Mouse (Mus musculus) monocyte, adult 59 days (primary cell): Measurements from ENCODE around the gene Pigyl. TPM values are rescaled to one million over a fixed set of nuclear protein-coding genes. Genes with fewer than 3 reads are reported as not detected.

ENCODE experiments used
- total RNA-seq, 2 experiments: library from RNA; stranded (reverse); gene quantifications; one replicate each; pipeline ENCODE4 v1.2.4; 2023

Pigyl gene
- 10 to 100 TPM; 14.0 to 19.2 TPM for total RNA-seq

DNA sequence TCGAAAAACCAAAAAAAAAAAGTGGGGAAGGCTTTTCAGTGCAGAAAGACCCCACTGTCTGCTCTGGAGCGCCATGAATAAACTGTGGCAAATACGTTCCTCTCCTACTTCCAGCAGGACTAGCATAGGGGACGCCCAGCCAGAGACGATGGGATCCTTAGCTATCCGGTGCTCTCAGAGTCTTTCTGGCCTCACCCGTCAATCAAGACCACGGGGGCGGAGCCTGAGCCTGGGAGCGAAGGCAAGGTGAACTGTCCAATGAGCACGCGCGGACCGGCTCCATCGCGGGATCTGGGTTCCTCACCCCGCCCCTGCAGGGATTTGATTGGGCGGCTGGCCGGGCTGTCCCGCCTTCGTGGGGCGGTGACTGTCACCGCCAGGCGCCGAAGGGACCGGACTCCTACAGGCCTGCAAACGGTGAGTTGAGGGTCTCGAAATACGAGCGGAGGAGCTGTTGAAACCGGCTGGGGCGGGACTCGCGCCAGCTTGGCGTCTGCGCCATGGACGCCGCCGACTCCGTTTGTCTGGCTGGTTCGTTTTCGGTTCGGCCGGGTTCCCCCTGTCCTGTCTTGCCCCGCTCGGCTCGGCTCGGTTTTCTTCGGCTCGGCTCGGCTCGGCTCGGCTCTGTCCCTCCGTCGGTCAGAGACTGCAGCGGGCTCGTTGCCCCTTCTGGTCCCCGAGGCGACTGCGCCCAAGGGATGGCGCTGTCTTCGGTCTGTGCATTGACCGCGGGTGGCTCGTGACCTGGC is at the start of gene Pigyl:
Pigyl (plus strand) TSS at position 350 of the 749 bp plus-strand sequence.

DNA sequence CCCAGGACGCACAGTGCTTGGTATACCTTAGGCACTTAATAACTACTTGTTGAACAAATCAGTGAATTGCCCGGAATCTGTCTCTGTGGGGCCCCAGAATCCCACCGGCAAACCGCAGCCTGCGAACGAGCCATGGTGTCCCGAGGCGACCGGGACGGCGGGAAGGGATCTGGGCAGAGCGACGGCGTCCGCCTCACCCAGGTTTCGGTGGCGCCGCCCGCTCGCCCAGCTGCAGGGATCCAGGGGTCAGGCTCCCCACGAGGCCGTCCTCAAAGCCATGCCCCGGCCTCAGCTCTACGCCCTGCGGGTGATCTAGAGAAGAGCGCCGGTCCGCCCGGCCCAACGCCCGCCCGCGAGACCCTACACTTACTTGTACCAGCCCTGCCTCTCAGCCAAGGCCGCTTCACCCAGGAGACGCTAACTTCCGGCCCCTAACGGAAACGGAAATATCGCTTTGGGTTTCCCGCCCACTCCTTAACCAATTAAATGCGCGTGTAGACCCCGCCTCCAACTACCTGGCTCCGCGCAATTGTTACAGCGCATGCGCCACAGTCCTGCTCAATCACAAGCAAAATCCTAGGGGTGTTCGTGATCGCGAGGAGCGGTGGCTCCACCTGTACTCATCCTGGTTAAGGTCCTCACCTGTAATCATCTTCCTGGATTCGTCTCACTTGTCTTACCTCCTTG is 39.8 kb upstream of the Pigyl start, which contains the start of gene Elof1:
Elof1 (minus strand) TSS at position 433 of the 687 bp plus-strand sequence.

DNA sequence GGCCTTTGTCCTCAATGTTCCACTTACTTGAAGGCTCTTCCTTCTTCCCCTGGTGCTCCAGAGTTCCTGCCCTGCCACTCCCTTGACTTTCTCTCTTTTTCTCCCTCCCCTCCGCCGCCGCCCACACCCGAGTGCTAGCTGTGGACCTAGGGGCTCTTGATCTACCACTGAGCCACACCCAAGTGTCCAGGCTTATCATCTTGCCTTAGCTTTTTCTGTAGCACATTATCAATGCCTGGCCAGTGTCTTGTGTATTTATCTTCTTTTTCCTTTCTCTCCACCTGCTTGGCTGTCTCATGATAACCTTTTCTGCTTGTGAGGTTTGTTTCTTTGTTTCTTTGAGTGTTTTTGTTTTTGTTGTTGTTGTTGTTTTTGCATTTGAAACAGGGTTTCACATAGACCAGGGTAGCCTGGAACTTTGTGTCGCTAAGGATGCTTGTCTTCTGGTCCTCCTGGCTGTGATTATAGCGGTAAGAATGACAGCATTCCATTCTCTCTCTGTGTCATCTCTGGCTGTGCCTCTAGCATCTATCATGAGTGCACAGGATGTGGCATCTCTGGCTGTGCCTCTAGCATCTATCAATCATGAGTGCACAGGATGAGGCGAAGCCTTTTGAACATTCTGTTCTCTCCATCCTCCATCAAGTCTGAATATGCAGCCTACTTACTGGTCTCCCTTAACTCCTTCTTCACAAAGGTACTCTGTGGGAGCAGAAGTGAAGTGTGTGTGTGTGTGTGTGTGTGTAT is 20.8 kb upstream of the Pigyl start, which contains the start of gene Acp5:
Acp5 (minus strand) TSS at position 68 of the 747 bp plus-strand sequence.

DNA sequence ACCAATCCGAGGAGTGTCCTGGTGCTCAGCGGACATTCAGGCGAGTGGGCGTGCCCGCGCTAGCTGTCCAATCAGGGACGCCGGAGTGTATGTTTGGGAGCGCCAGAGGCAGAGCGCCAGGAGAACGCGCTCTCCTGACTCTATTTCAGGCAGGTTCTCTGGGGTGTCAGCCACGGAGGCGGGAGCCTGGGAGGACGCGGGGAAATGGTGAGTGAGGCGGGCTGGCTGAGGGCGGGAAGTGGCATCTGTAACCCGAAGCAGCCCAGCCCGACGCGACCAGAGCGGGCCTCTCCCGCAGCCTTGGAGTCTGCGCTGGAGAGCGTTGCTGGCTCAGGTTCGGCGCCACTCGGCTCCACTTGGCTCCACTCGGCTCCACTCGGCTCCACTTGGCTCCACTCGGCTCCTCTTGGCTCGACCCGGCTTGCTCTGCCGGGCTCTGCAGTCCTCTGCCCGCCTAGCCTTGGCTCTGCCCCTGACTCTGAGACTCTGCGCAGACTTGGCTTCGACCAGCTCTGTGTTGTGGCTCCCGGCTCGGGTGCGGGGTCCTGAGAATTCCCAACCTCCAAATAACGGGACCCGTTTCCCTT is 31.5 kb downstream of the Pigyl start, which contains the start of gene Zfp872:
Zfp872 (plus strand) TSS at position 66 of the 587 bp plus-strand sequence.

Other genes starting within 250 kb of the Pigyl start
- 10 to 100 TPM; 24.6 to 30.4 TPM for gene Rab3d, start 238.7 kb upstream of the Pigyl start, total RNA-seq
- 1 to 10 TPM in 1 of 2 experiments, not detected in 1; 1.2 TPM for gene Ccdc159, start 229.4 kb upstream of the Pigyl start, total RNA-seq
- 10 to 100 TPM; 12.4 to 14.3 TPM for gene Tmem205, start 229.3 kb upstream of the Pigyl start, total RNA-seq
- gene Plppr2, start 219.8 kb upstream of the Pigyl start, total RNA-seq, result 1 to 10 TPM; 1.1 to 1.2 TPM
- gene Swsap1, start 201.1 kb upstream of the Pigyl start, total RNA-seq, result 1 to 10 TPM; 6.1 to 6.2 TPM
- gene Epor, start 193.3 kb upstream of the Pigyl start, total RNA-seq, result 1 to 10 TPM; 5.6 to 6.4 TPM
- gene Rgl3, start 167.4 kb upstream of the Pigyl start, total RNA-seq, result 1 to 10 TPM; 1.7 to 1.9 TPM
- under 1 TPM in 1 of 2 experiments, not detected in 1; 0.24 TPM for gene Ccdc151, start 154.2 kb upstream of the Pigyl start, total RNA-seq
- gene Prkcsh, start 154.0 kb upstream of the Pigyl start, total RNA-seq, result 10 to 100 TPM; 86.0 to 88.5 TPM
- gene Elavl3, start 104.8 kb upstream of the Pigyl start, total RNA-seq, result under 1 TPM in 1 of 2 experiments, not detected in 1; 0.21 TPM
- gene Gm49318, start 85.6 kb upstream of the Pigyl start, total RNA-seq, result not detected
- gene Zfp653, start 85.5 kb upstream of the Pigyl start, total RNA-seq, result 10 to 100 TPM; 19.4 to 21.3 TPM
- 10 to 100 TPM; 14.3 to 16.8 TPM for gene Ecsit, start 71.4 kb upstream of the Pigyl start, total RNA-seq
- gene Cnn1, start 57.6 kb upstream of the Pigyl start, total RNA-seq, result not detected
- gene Elof1, start 39.7 kb upstream of the Pigyl start, total RNA-seq, result 10 to 100 TPM; 35.2 to 40.3 TPM
- 100 to 1,000 TPM; 153 to 160 TPM for gene Acp5, start 21.1 kb upstream of the Pigyl start, total RNA-seq
- gene Zfp872, start 31.2 kb downstream of the Pigyl start, total RNA-seq, result not detected
- 10 to 100 TPM; 27.4 to 32.4 TPM for gene Zfp809, start 68.9 kb downstream of the Pigyl start, total RNA-seq
- gene Zfp599, start 103.0 kb downstream of the Pigyl start, total RNA-seq, result under 1 TPM in 1 of 2 experiments, not detected in 1; 0.13 TPM
- gene Zfp810, start 150.8 kb downstream of the Pigyl start, total RNA-seq, result 1 to 10 TPM; 7.0 to 9.4 TPM
- gene Anln, start 232.3 kb downstream of the Pigyl start, total RNA-seq, result 1 to 10 TPM; 1.6 to 2.5 TPM